Mouse (Mus musculus): ENCODE results near the gene Hipk2. TPM values are rescaled to one million over a fixed set of nuclear protein-coding genes. Genes with fewer than 3 reads are reported as not detected.

Gene Hipk2
- polyA plus RNA-seq, 1 experiment, result 26.9 TPM

GRCm38 (mm10) chr6:38887436-38887835, 11.5 kb upstream of the Hipk2 start:
- no peak for TF ChIP-seq CTCF (IDR thresholded peaks at IDR 0.05; ENCODE audit: extremely low read depth, insufficient read depth, low read length)
- no peak for TF ChIP-seq POLR2A (IDR thresholded peaks at IDR 0.05; ENCODE audit: extremely low read depth, insufficient read depth, low read length)
- no peak overlapping the region for H3K27ac ChIP-seq (ENCODE audit: insufficient read depth, low read length)
- H3K4me1 ChIP-seq (ENCODE audit: control insufficient read depth, insufficient read depth, low read length), result no peaks in the 10 kb centered on the region
- H3K4me3 ChIP-seq (ENCODE audit: insufficient read depth, low read length), result no peak overlapping the region

DNA sequence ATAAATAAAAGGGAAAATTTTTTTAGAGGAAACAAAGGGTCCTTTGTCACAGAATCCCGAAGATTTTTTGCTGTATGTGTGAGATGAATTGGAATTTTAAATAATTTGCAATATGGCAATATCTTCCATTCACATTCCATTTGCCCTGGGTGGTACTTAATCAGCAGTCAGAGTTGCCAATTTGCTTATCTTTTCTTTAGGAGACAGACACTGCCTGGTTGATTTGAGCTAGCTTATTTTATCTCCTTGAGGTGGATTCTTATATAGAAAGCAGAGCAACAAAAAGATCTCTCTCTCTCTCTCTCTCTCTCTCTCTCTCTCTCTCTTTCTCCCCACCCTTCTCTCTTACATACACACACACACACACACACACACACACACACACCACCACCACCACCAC, 9.2 kb upstream of the Hipk2 start:
- Histone ChIP-seq H3K4me3 (ENCODE audit: insufficient read depth, low read length) (no peak overlapping the region), H3K4me1 (ENCODE audit: control insufficient read depth, insufficient read depth, low read length) (no peaks in the 10 kb centered on the region), H3K27ac (ENCODE audit: insufficient read depth, low read length) (no peak overlapping the region)
- TF ChIP-seq CTCF (IDR thresholded peaks at IDR 0.05; ENCODE audit: extremely low read depth, insufficient read depth, low read length) (no peak), POLR2A (IDR thresholded peaks at IDR 0.05; ENCODE audit: extremely low read depth, insufficient read depth, low read length) (no peak)

- Histone ChIP-seq H3K27ac (ENCODE audit: insufficient read depth, low read length) (no peak overlapping the region), H3K4me3 (ENCODE audit: insufficient read depth, low read length) (no peak overlapping the region), H3K4me1 (ENCODE audit: control insufficient read depth, insufficient read depth, low read length) (no peaks in the 10 kb centered on the region)
- TF ChIP-seq POLR2A (IDR thresholded peaks at IDR 0.05; ENCODE audit: extremely low read depth, insufficient read depth, low read length) (no peak), CTCF (IDR thresholded peaks at IDR 0.05; ENCODE audit: extremely low read depth, insufficient read depth, low read length) (no peak)
Observed at GRCm38 (mm10) chr6:38884482-38884881, 8.5 kb upstream of the Hipk2 start.

DNA sequence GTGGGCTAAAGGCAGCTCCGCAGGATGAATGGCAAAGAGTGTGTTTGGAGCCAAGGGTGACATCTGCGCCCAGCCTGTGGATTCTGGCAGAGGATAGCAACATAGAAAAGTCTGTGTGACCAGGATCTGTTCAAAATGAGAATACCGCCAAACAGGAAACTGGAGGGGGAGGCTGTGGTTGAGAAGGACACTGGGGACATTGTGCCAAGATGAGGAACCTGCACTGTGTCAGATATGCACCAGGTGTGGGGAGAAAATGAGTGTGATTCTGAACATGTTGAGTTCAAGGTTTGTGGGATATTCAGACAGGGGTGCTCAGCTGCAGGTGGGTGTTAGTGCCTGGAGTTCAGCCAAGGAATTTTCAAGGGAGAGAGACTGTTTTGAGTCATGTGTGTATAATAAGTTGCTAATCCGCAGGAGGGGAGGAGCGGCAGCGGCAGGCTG, 6.8 kb upstream of the Hipk2 start:
- Histone ChIP-seq H3K4me3 (ENCODE audit: insufficient read depth, low read length) (no peak overlapping the region), H3K27ac (ENCODE audit: insufficient read depth, low read length) (no peak overlapping the region), H3K4me1 (ENCODE audit: control insufficient read depth, insufficient read depth, low read length) (no peaks in the 10 kb centered on the region)
- no peak for TF ChIP-seq CTCF (IDR thresholded peaks at IDR 0.05; ENCODE audit: extremely low read depth, insufficient read depth, low read length)
- TF ChIP-seq POLR2A (IDR thresholded peaks at IDR 0.05; ENCODE audit: extremely low read depth, insufficient read depth, low read length), result no peak

DNA sequence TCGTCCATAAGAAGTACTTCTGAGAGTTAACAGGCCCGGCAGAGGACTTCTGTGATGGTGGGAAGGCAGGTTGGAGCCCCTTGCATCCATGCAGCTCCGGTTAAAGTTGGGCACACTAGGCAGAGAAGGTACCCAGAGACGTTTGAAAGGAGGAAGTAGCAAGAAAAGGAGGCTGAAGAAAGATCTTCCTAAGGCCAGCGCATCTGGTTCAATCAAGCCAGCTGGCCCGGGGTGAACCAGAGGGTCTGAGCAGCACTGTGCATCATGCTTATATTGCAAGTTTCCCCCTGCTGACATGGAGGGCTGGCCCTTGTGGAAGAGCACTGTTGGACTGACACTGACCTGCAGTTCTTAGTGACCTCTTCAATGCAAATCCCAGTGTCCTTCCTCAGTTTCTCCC, 6.0 kb upstream of the Hipk2 start:
- Histone ChIP-seq H3K4me1 (ENCODE audit: control insufficient read depth, insufficient read depth, low read length) (no peaks in the 10 kb centered on the region), H3K4me3 (ENCODE audit: insufficient read depth, low read length) (no peak overlapping the region), H3K27ac (ENCODE audit: insufficient read depth, low read length) (no peak overlapping the region)
- TF ChIP-seq CTCF (IDR thresholded peaks at IDR 0.05; ENCODE audit: extremely low read depth, insufficient read depth, low read length) (no peak), POLR2A (IDR thresholded peaks at IDR 0.05; ENCODE audit: extremely low read depth, insufficient read depth, low read length) (no peak)

GRCm38 (mm10) chr6:38881468-38881867, 5.5 kb upstream of the Hipk2 start:
- Histone ChIP-seq H3K4me3 (ENCODE audit: insufficient read depth, low read length) (no peak overlapping the region), H3K4me1 (ENCODE audit: control insufficient read depth, insufficient read depth, low read length) (no peaks in the 10 kb centered on the region), H3K27ac (ENCODE audit: insufficient read depth, low read length) (no peak overlapping the region)
- TF ChIP-seq CTCF (IDR thresholded peaks at IDR 0.05; ENCODE audit: extremely low read depth, insufficient read depth, low read length) (no peak), POLR2A (IDR thresholded peaks at IDR 0.05; ENCODE audit: extremely low read depth, insufficient read depth, low read length) (no peak)

DNA sequence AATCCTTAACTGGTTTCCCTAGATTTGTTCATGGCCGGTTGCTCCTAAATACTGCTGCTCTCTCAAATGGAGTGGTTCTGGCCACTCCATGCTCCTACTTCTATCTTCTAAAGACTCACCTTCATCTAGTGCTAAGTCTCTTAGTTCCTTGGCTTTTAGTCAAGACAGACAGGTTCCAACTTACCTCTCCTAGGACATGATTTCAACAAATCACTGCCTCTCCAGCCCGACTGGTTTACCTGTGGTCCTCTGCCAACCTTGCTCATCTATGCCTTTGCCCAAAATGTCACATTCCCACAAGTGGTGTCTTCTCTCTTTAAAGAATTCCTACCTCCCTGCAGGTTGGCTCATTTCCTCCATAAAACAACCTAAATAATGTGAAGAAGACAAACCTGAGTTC, 1.7 kb upstream of the Hipk2 start:
- Histone ChIP-seq H3K4me3 (ENCODE audit: insufficient read depth, low read length) (no peak overlapping the region), H3K4me1 (ENCODE audit: control insufficient read depth, insufficient read depth, low read length) (no peaks in the 10 kb centered on the region; the same call in none of the 2 replicates), H3K27ac (ENCODE audit: insufficient read depth, low read length) (no peak overlapping the region)
- TF ChIP-seq CTCF (IDR thresholded peaks at IDR 0.05; ENCODE audit: extremely low read depth, insufficient read depth, low read length) (no peak), POLR2A (IDR thresholded peaks at IDR 0.05; ENCODE audit: extremely low read depth, insufficient read depth, low read length) (no peak)

DNA sequence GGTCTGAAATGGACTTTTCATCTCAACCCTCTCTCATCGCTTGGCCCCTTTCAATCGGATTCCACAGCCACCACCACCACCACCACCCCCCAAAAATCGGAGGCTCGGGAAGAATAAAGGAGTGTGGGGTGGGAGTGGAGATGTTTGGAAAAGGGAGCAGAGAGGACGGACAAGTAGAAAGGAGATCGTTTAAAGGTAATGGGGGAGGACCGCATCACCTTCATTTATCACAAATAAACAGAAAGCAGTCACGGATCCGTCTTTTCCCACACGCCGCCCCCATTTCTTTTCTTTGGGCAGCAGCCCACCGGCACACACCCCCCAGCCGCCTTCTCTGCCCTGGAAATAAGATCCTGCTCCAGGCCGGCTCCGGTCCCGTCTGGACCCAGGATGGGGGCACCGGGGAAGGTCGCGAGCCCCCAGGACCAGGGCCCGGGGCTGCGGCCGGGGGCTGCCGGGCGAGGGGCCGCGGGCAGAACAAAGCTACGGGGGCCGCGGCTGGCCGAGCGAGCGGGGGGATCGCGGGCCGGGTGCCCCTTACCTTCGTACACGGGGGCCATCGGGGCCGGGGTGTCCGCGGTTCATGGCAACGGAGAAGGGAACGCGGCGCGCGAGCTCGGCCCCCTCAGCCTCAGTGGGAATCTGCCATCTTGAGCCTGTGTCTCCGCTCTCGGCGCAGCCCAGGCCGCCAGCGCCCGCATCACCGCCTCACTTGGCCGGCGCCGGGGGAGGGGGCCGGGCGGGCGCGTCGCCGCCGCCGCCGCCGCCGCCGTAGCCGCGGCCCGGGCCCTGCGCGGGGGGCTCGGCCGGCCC, 501 bp downstream of the Hipk2 start, which contains the start of gene Tbxas1:
Gene Tbxas1 (plus strand): TSS at position 147 of the 813 bp plus-strand sequence.
- no peaks in the 10 kb centered on the region; the same call in none of the 2 replicates for H3K4me1 ChIP-seq (ENCODE audit: control insufficient read depth, insufficient read depth, low read length)
- peak within 1 kb of the TSS; percentile 68 for H3K4me3 ChIP-seq (ENCODE audit: insufficient read depth, low read length)
- TF ChIP-seq POLR2A (IDR thresholded peaks at IDR 0.05; ENCODE audit: extremely low read depth, insufficient read depth, low read length) (no peak), CTCF (IDR thresholded peaks at IDR 0.05; ENCODE audit: extremely low read depth, insufficient read depth, low read length) (no peak)

GRCm38 (mm10) chr6:38874565-38875257, 1.3 kb downstream of the Hipk2 start:
- Histone ChIP-seq H3K4me1 (ENCODE audit: control insufficient read depth, insufficient read depth, low read length) (no peaks in the 10 kb centered on the region; the same call in none of the 2 replicates), H3K4me3 (ENCODE audit: insufficient read depth, low read length) (peak overlapping the region; percentile 68), H3K27ac (ENCODE audit: insufficient read depth, low read length) (peak overlapping the region; percentile 88; the same call in 1 of the 2 replicates)
- TF ChIP-seq POLR2A (IDR thresholded peaks at IDR 0.05; ENCODE audit: extremely low read depth, insufficient read depth, low read length), result no peak
- TF ChIP-seq CTCF (IDR thresholded peaks at IDR 0.05; ENCODE audit: extremely low read depth, insufficient read depth, low read length), result no peak

More for the DNA sequence above, 501 bp downstream of the Hipk2 start, which contains the start of gene Tbxas1:
- H3K27ac ChIP-seq (ENCODE audit: insufficient read depth, low read length), result peak within 1 kb of the TSS; percentile 88
